Mouse (Mus musculus) lung, embryonic 14.5 days (tissue): ENCODE results near the gene Krtap10-4. TPM values are rescaled to one million over a fixed set of nuclear protein-coding genes. Genes with fewer than 3 reads are reported as not detected.

Experiments used
- ATAC-seq: fragments of 200-750 bp; cut with Nextera tagmentation; 2 replicates; pipeline ENCODE4 v1.8.0; 2017; ENCODE audit warnings: mild to moderate bottlenecking, moderate TSS enrichment, moderate library complexity; ENCODE audit not compliant: insufficient read depth
- DNase-seq: peaks from one replicate; pipeline ENCODE4 v3.0.0-alpha.2; 2015
- H3K27ac ChIP-seq: fragments of 300-500 bp; sonication (generic); 2 replicates; pipeline ENCODE4 v1.5.1; 2014; ENCODE audit warnings: low read depth, mild to moderate bottlenecking, moderate library complexity
- H3K27me3 ChIP-seq: fragments of 300-500 bp; sonication (generic); 2 replicates; pipeline ENCODE4 v1.6.1; 2014; ENCODE audit warnings: low read length, control low read depth; ENCODE audit not compliant: insufficient read depth
- H3K36me3 ChIP-seq: fragments of 300-500 bp; sonication (generic); 2 replicates; pipeline ENCODE4 v1.6.1; 2014; ENCODE audit warnings: control low read depth; ENCODE audit not compliant: insufficient read depth
- H3K4me1 ChIP-seq: fragments of 300-500 bp; sonication (generic); 2 replicates; pipeline ENCODE4 v1.6.1; 2014; ENCODE audit warnings: antibody characterized with exemption, control low read depth; ENCODE audit not compliant: insufficient read depth
- H3K4me2 ChIP-seq: fragments of 300-500 bp; sonication (generic); 2 replicates; pipeline ENCODE4 v1.6.1; 2014; ENCODE audit warnings: mild to moderate bottlenecking
- H3K4me3 ChIP-seq: fragments of 300-500 bp; sonication (generic); 2 replicates; pipeline ENCODE4 v1.5.1; 2014; ENCODE audit warnings: low read depth, low read length
- H3K9ac ChIP-seq: fragments of 300-500 bp; sonication (generic); 2 replicates; pipeline ENCODE4 v1.6.1; 2014
- H3K9me3 ChIP-seq: fragments of 300-500 bp; sonication (generic); 2 replicates; pipeline ENCODE4 v1.6.1; 2016; ENCODE audit warnings: low read depth, low read length, control low read depth
- CTCF ChIP-seq: IDR thresholded peaks from 2 replicates; pipeline ENCODE4 v1.5.1; 2016; ENCODE audit warnings: antibody characterized with exemption, low read depth
- WGBS: fragments of 180-500 bp; shearing (Covaris S2); extraction: QIAGEN DNeasy Blood & Tissue Kit; methylation state at CpG from one replicate; pipeline ENCODE4 v1.1.7; 2014; 5-methylcytosine and 5-hydroxymethylcytosine counted together
- polyA plus RNA-seq: library from polyadenylated mRNA; unstranded; fragments of >200 nt; fragmentation: Nextera tagmentation; extraction: Ambion mirVana; gene quantifications from 2 replicates; pipeline ENCODE4 v1.2.1, GENCODE M21; 2014

Krtap10-4 gene
- polyA plus RNA-seq, 1 experiment from 2014 or later: not detected

- WGBS: 75% methylated on average over 2 of the region's 2 CpGs
- H3K9ac ChIP-seq: no peak overlapping the region
Observed at GRCm38 (mm10) chr10:77847538-77847937, 20.6 kb upstream of the Krtap10-4 start.

GRCm38 (mm10) chr10:77846961-77847360 is 20.1 kb upstream of the Krtap10-4 start:
- WGBS: 22% methylated on average over 2 of the region's 2 CpGs
- Histone ChIP-seq H3K9me3 (no peaks in the 10 kb centered on the region), H3K36me3 (no peaks in the 10 kb centered on the region), H3K9ac (no peak overlapping the region), H3K27ac (no peak overlapping the region), H3K4me3 (no peak overlapping the region), H3K4me1 (no peaks in the 10 kb centered on the region), H3K27me3 (no peaks in the 10 kb centered on the region), H3K4me2 (no peak overlapping the region)
- no peak for DNase-seq
- no peak for TF ChIP-seq CTCF
- no peak for ATAC-seq

More at GRCm38 (mm10) chr10:77847538-77847937, 20.6 kb upstream of the Krtap10-4 start:
- Histone ChIP-seq H3K4me1 (no peaks in the 10 kb centered on the region), H3K27me3 (no peaks in the 10 kb centered on the region), H3K4me3 (no peak overlapping the region), H3K27ac (no peak overlapping the region), H3K4me2 (no peak overlapping the region), H3K36me3 (no peaks in the 10 kb centered on the region), H3K9me3 (no peaks in the 10 kb centered on the region)
- no peak for TF ChIP-seq CTCF
- no peak for ATAC-seq
- no peak for DNase-seq

- no peaks in the 10 kb centered on the region for H3K27me3 ChIP-seq
Observed at GRCm38 (mm10) chr10:77846503-77846902, 19.6 kb upstream of the Krtap10-4 start, which contains the start of gene Gm36176. Gene Gm36176 (plus strand): TSS chr10:77846803.

GRCm38 (mm10) chr10:77839006-77839405 is 12.1 kb upstream of the Krtap10-4 start:
- WGBS: 67% methylated on average over 6 of the region's 6 CpGs
- H3K9ac ChIP-seq: no peak overlapping the region
- DNase-seq (no peak), ATAC-seq (no peak)
- no peaks in the 10 kb centered on the region for H3K27me3 ChIP-seq
- H3K4me3 ChIP-seq: no peak overlapping the region
- no peaks in the 10 kb centered on the region for H3K4me1 ChIP-seq
- no peaks in the 10 kb centered on the region for H3K9me3 ChIP-seq
- H3K27ac ChIP-seq: no peak overlapping the region
- no peaks in the 10 kb centered on the region for H3K36me3 ChIP-seq
- TF ChIP-seq CTCF: no peak
- no peak overlapping the region for H3K4me2 ChIP-seq

More at GRCm38 (mm10) chr10:77846503-77846902, 19.6 kb upstream of the Krtap10-4 start, which contains the start of gene Gm36176:
- no peak for DNase-seq
- H3K9me3 ChIP-seq: no peaks in the 10 kb centered on the region
- no peak within 1 kb of the TSS for H3K27ac ChIP-seq
- H3K36me3 ChIP-seq: no peaks in the 10 kb centered on the region
- H3K4me2 ChIP-seq: no peak within 1 kb of the TSS
- WGBS: 48% methylated on average over 3 of the region's 3 CpGs
- no peak within 1 kb of the TSS for H3K4me3 ChIP-seq
- TF ChIP-seq CTCF: no peak
- H3K4me1 ChIP-seq: no peaks in the 10 kb centered on the region
- H3K9ac ChIP-seq: no peak within 1 kb of the TSS
- ATAC-seq: no peak

GRCm38 (mm10) chr10:77835647-77836046 is 8.8 kb upstream of the Krtap10-4 start, which contains the start of gene Krtap10-10:
Gene Krtap10-10 (plus strand): TSS chr10:77835947.
- no peak within 1 kb of the TSS for H3K9ac ChIP-seq
- no peak within 1 kb of the TSS for H3K4me2 ChIP-seq
- no peak for DNase-seq
- H3K4me3 ChIP-seq: no peak within 1 kb of the TSS
- no peak for ATAC-seq
- H3K27ac ChIP-seq: no peak within 1 kb of the TSS
- H3K27me3 ChIP-seq: no peaks in the 10 kb centered on the region
- no peaks in the 10 kb centered on the region for H3K4me1 ChIP-seq
- no peaks in the 10 kb centered on the region for H3K9me3 ChIP-seq
- no peak for TF ChIP-seq CTCF
- WGBS: 51% methylated on average over 9 of the region's 9 CpGs
- H3K36me3 ChIP-seq: no peaks in the 10 kb centered on the region

- H3K9me3 ChIP-seq: no peaks in the 10 kb centered on the region
- WGBS: 27% methylated on average over 4 of the region's 4 CpGs
- no peaks in the 10 kb centered on the region for H3K4me1 ChIP-seq
- H3K9ac ChIP-seq: no peak overlapping the region
- DNase-seq (no peak), ATAC-seq (no peak)
- TF ChIP-seq CTCF: no peak
- no peak overlapping the region for H3K4me2 ChIP-seq
- no peaks in the 10 kb centered on the region for H3K27me3 ChIP-seq
- H3K36me3 ChIP-seq: no peaks in the 10 kb centered on the region
- H3K27ac ChIP-seq: no peak overlapping the region
- no peak overlapping the region for H3K4me3 ChIP-seq
Observed at GRCm38 (mm10) chr10:77819203-77819602, 7.7 kb downstream of the Krtap10-4 start.

- Histone ChIP-seq H3K4me2 (no peak overlapping the region), H3K27ac (no peak overlapping the region), H3K4me3 (no peak overlapping the region), H3K9me3 (no peaks in the 10 kb centered on the region), H3K36me3 (no peaks in the 10 kb centered on the region), H3K27me3 (no peaks in the 10 kb centered on the region), H3K4me1 (no peaks in the 10 kb centered on the region), H3K9ac (no peak overlapping the region)
- DNase-seq (no peak), ATAC-seq (no peak)
- no peak for TF ChIP-seq CTCF
- WGBS: 93% methylated on average over 4 of the region's 4 CpGs
Observed at GRCm38 (mm10) chr10:77818523-77818922, 8.4 kb downstream of the Krtap10-4 start.

- no peaks in the 10 kb centered on the region for H3K36me3 ChIP-seq
- no peak overlapping the region for H3K4me3 ChIP-seq
- 25% methylated on average over 5 of the region's 5 CpGs for WGBS
- H3K27me3 ChIP-seq: no peaks in the 10 kb centered on the region
- DNase-seq (peak; percentile 42), ATAC-seq (no peak)
- H3K9ac ChIP-seq: no peak overlapping the region
- TF ChIP-seq CTCF: peak; percentile 76
- H3K4me2 ChIP-seq: no peak overlapping the region
- no peak overlapping the region for H3K27ac ChIP-seq
- H3K4me1 ChIP-seq: no peaks in the 10 kb centered on the region
- no peaks in the 10 kb centered on the region for H3K9me3 ChIP-seq
Observed at GRCm38 (mm10) chr10:77815514-77815913, 11.4 kb downstream of the Krtap10-4 start.
